Mouse (Mus musculus): ENCODE results near the gene Rnf149.

DNA sequence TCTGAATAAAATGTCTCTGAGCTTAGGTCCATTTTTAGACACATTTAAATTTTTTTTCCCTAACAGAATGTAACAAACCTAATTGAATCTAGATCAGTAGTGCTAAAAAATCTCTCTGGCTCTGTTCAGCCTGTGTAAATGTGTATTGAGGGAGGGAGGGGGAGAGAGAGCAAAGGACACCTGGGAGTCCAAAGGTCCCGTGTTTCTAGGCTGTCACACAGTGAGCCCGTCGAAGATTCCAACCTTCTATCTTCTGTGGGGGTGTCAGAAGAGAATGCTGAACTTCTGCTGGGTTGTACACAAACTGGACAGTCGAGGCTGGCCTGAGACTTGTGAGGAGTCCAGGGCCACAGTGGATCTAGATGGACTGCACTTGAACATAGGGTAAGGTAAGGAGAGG, 14.9 kb upstream of the Rnf149 start:
- TF ChIP-seq CTCF (IDR thresholded peaks at IDR 0.05; ENCODE audit: low read depth, low read length) (no peak), POLR2A (IDR thresholded peaks at IDR 0.05; ENCODE audit: extremely low read depth, insufficient read depth, low read length) (no peak)
